Mouse (Mus musculus) kidney, adult 18-20 months (tissue): Measurements from ENCODE around the gene H2al1c.
"Not testable (repeated sequence)": the region's sequence is repeated elsewhere in the genome, so short reads cannot be mapped to it uniquely, and the experiment has no call there.

ENCODE experiments used
- DNase-seq: peaks from one replicate; pipeline ENCODE4 v3.0.0; 2021

Gene H2al1c

GRCm38 (mm10) chrX:11305355-11305754 lies at the start of gene H2al1c:
Gene H2al1c (plus strand): TSS chrX:11305655.
- DNase-seq: not testable (repeated sequence)

GRCm38 (mm10) chrX:11264918-11265317 lies 40.5 kb upstream of the H2al1c start:
- DNase-seq: no peak

GRCm38 (mm10) chrX:11267791-11268190 lies 37.7 kb upstream of the H2al1c start:
- DNase-seq: no peak

GRCm38 (mm10) chrX:11269074-11269473 lies 36.4 kb upstream of the H2al1c start:
- no peak for DNase-seq

GRCm38 (mm10) chrX:11273190-11273589 lies 32.3 kb upstream of the H2al1c start:
- DNase-seq: no peak

- no peak for DNase-seq
Measured at GRCm38 (mm10) chrX:11277083-11277482, 28.4 kb upstream of the H2al1c start.

- DNase-seq: no peak
Measured at GRCm38 (mm10) chrX:11280741-11281140, 24.7 kb upstream of the H2al1c start.

- peak; percentile 4 for DNase-seq
Measured at GRCm38 (mm10) chrX:11288306-11288882, 17.1 kb upstream of the H2al1c start.

GRCm38 (mm10) chrX:11289244-11289643 lies 16.2 kb upstream of the H2al1c start:
- no peak for DNase-seq

- DNase-seq: not testable (repeated sequence)
Measured at GRCm38 (mm10) chrX:11298957-11299356, 6.5 kb upstream of the H2al1c start, which contains the start of gene H2al1a. Gene H2al1a (plus strand): TSS chrX:11299257.

- not testable (repeated sequence) for DNase-seq
Measured at GRCm38 (mm10) chrX:11302132-11302531, 3.3 kb upstream of the H2al1c start, which contains the start of gene H2al1b. Gene H2al1b (plus strand): TSS chrX:11302432.

- not testable (repeated sequence) for DNase-seq
Measured at GRCm38 (mm10) chrX:11308524-11308923, 3.1 kb downstream of the H2al1c start, which contains the start of gene H2al1d. Gene H2al1d (plus strand): TSS chrX:11308824.

- not testable (repeated sequence) for DNase-seq
Measured at GRCm38 (mm10) chrX:11311634-11312033, 6.2 kb downstream of the H2al1c start, which contains the start of gene H2al1e. Gene H2al1e (plus strand): TSS chrX:11311934.

- DNase-seq: not testable (repeated sequence)
Measured at GRCm38 (mm10) chrX:11314858-11315257, 9.4 kb downstream of the H2al1c start, which contains the start of gene H2al1f. Gene H2al1f (plus strand): TSS chrX:11315158.

- DNase-seq: not testable (repeated sequence)
Measured at GRCm38 (mm10) chrX:11317956-11318355, 12.5 kb downstream of the H2al1c start, which contains the start of gene H2al1g. Gene H2al1g (plus strand): TSS chrX:11318256.

- DNase-seq: not testable (repeated sequence)
Measured at GRCm38 (mm10) chrX:11321192-11321591, 15.7 kb downstream of the H2al1c start, which contains the start of gene H2al1h. Gene H2al1h (plus strand): TSS chrX:11321492.

GRCm38 (mm10) chrX:11324359-11324758 lies 18.9 kb downstream of the H2al1c start, which contains the start of gene H2al1i:
Gene H2al1i (plus strand): TSS chrX:11324659.
- DNase-seq: not testable (repeated sequence)

GRCm38 (mm10) chrX:11327522-11327921 lies 22.1 kb downstream of the H2al1c start, which contains the start of gene H2al1j:
Gene H2al1j (plus strand): TSS chrX:11327822.
- DNase-seq: not testable (repeated sequence)

GRCm38 (mm10) chrX:11345762-11346161 lies 40.3 kb downstream of the H2al1c start:
- DNase-seq: no peak

- DNase-seq: no peak
Measured at GRCm38 (mm10) chrX:11346756-11347155, 41.3 kb downstream of the H2al1c start.
